Mouse (Mus musculus) liver, adult 2 months (tissue): Measurements from ENCODE around the gene Slc47a1.

Experiments
- CTCF ChIP-seq: fragments of 200-500 bp; IDR thresholded peaks from 2 replicates; pipeline ENCODE4 v1.5.1; 2011; ENCODE audit warnings: low read depth, low read length, control low read depth
- POLR2A ChIP-seq: fragments of 200-500 bp; IDR thresholded peaks from 2 replicates; pipeline ENCODE4 v1.6.1; 2011; ENCODE audit warnings: low read length, control low read depth; ENCODE audit not compliant: insufficient read depth; ENCODE audit errors: extremely low read depth

- TF ChIP-seq CTCF (no peak), POLR2A (no peak)
Measured at GRCm38 (mm10) chr11:61414560-61414959, 36.4 kb upstream of the Slc47a1 start.
